Mouse (Mus musculus) megakaryocyte, adult 5-6 weeks (primary cell): ENCODE measurements around the gene Slc47a2. TPM values are rescaled to one million over a fixed set of nuclear protein-coding genes. Genes with fewer than 3 reads are reported as not detected.

Experiments used
- ATAC-seq: 2 replicates; pipeline ENCODE4 v1.8.0; 2016; ENCODE audit warnings: mild to moderate bottlenecking, inconsistent platforms; ENCODE audit not compliant: poor library complexity, severe bottlenecking
- total RNA-seq, 2 experiments: library from RNA; stranded (forward) in 1 of 2; stranded (reverse) in 1 of 2; fragments of 153-499, 151-499 nt in 1 of 2; fragments of 221-1000, 200-1000 nt in 1 of 2; gene quantifications; 2 replicates each; pipeline versions ENCODE4 v1.2.3 to v1.2.4; 2015 to 2017

Gene Slc47a2
- total RNA-seq, 2 experiments from 2014 or later: not detected

DNA sequence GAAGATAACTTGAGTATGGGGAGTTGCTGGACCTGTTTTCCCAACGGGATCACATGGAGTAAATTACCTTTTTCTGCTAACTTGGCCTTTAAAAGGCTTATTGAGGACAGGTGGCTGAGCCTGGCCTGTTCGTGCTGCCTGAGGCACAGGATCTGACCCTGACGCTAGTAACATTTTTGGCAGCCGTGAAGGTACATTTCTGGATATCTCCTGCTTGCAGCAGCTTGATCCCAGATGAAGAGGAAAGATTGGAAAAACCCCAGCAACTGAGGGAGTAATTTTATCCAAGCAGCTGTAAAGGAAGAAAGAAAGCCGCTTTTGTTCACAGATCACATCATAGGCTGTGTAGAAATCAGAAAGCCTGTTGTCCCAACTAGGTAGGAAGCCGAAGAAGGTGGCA is 58.3 kb downstream of the Slc47a2 start:
- no peak for ATAC-seq

DNA sequence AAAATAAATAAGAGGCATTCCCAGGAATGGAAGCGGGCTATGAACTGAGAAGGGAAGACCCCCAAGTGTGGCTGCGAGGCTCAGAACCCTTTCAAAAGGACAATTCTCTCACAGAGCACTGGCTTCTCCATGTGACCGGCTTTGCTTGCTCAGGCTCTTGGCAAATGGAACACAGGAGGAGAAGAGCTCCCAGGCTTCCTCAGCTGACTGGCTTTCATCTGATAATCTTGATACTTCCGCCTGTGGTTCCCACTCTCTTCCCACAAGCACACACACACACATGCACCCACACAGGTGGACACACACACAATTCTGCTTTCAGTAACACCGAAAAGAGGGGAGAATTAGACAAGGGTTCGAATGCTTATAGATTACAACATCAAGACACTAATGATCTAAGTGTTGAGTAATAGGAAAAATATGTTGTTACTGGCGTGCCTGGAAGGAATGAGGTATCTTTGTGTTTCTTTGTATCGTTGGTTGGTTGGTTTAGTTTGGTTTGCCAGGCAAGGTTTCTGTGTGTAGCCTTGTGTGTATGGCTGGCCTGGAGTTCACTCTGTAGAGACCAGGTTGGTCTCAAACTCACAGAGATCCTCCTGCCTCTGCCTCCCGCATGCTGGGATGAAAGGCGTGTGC is 59.1 kb downstream of the Slc47a2 start:
- no peak for ATAC-seq

DNA sequence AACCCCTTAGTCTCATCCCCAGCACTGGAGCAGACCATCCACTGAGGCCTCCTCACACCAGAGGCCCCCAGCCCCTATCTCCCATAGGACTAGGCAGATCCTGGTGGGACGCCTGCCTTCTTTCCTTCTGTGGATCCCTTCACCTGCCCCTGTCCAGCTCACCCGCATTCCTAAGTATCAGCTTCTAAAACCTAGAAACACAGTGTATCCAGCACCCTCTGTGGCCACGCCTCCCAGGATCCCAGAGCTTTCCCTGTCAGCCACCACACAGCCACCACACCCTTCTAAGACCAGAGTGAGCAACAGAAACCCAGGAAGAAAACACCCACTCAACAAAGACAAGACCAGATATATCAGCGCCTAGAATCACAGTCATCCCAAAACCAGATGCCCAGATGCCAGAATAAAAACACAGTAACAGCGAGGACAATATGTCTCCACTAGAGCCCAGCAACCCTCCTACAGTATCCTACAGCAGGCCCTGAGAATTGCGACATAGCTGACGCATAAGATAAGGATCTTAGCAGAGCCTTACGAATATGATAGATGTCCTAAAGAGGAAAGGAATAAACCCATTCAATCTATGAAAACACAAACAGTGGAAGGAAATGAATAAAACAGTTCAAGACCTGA is 64.1 kb downstream of the Slc47a2 start:
- no peak for ATAC-seq

DNA sequence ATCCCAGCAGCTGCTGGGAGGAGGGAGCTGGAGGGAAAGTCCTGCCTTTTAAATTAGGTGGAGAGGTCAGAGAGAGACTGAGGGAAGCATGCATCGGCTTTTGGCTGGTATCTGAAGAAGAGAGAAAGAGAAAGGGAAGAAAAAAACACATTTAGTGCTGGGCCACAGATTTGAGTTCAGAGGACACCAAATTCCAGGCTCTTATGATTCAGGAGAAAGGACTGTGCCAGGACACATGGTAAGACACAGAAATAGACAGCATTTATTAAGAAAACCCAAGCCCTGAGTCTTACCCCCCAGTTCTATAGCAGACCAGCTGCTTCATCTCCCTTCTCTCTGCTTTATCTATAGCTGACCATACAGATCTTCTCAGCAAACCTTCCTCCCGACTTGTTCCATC is 64.7 kb downstream of the Slc47a2 start:
- ATAC-seq: no peak

DNA sequence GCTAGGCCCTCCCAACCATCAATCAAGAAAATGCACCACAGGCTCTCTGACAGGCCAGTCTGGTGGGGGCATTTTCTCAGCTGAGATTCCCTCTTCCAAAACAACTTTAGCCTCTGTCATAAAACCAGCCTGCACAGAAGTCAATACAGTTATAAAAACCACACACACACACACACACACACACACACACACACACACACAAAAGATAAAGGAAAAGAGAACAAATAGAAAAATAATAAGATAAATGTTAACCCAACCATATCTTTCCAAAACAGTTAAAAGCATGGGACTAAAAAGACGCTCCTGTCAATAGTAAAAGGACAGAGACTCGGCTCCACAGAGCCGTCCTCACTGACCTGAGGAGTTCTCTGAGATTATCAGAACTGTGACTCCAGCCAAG is 66.2 kb downstream of the Slc47a2 start:
- no peak for ATAC-seq

DNA sequence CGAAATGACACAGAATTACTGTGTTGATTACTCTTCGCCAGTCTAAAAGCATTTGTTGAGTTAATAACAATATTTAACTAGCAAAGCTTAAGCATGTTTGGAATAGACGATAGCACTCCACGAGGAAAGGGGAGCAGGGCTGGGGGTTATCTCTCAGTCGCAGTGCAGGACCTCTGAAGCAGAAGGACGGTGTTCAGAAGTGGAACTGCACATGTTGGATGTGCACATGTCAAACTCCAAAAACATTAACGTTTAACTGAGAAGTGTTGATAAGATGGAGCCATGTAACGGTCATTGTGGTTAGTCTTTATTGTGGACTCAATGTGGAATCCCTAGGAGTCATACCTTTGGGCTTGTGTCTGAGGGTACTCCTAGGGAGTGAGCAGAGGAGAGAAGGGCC is 67.6 kb downstream of the Slc47a2 start:
- ATAC-seq: no peak

DNA sequence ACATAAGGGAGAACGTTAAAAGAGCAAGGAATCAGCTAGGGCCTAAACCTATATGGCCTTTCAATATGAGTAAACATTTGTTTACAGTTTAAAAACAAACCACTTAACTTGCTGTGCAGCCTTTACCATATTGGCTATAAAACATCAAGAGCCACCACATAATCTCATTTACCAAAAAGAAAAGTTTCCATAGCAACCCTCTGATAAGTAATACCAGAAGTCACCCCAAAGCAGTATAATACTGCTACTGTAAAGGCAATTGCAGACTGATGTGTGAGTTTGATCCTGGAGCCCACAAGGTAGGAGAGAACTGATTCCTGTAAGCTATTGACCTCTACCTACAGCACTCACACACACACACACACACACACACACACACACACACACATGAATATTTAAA is 68.2 kb downstream of the Slc47a2 start:
- ATAC-seq: no peak

DNA sequence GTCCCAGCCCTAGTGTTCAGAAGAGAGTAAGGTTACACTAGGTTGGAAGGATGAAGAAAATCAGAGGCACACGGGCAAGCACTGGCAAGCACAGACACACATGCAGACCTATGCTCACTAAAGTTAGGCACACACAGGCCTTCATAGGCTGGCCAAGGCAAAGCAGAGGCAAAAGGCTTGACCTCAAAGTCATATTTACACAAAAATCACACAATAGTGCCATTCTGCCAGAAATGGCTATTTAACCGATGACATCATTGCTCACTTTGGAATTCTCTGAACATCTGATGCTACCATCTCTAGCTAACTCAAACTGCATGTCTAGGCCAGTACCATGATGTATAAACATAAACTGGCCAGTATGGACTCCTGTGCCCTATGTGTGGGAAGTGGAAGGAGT is 68.7 kb downstream of the Slc47a2 start:
- no peak for ATAC-seq

DNA sequence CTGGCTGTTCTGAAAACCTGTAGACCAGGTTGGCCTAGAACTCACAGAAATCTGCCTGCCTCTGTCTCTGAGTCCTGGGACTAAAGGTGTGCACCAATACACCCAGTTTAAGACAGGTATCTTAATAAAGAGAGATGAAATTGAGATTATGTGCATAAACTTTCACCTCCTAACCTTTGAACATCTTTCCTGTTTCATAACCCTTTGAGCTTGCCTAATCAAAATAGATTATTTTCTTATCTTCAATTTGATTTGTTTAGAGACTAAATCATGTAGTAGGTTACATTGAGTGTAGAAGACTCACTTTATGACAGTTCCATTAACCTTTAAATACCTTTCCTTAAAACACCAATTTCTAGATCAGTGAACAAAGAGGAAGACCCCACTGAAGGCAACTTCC is 71.0 kb downstream of the Slc47a2 start:
- no peak for ATAC-seq

DNA sequence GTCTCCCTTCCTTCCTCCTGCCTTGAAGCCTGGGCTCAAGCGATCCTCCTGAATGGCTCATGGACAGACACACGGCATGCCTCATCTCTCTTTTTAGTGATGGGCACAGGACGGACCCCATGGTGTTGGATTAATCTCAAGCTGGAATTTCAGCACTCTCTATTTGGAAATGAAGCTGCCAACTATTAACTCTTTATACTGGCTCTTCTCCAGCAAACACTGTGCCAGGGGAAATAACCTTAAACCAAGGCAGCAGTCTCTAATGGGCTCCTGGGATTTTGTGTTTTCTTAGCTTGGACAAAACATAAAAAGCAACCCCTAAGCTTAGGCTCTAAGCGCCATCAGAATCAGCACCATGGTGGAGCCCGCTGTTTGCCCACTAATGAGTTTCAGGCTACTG is 72.3 kb downstream of the Slc47a2 start:
- ATAC-seq: no peak

DNA sequence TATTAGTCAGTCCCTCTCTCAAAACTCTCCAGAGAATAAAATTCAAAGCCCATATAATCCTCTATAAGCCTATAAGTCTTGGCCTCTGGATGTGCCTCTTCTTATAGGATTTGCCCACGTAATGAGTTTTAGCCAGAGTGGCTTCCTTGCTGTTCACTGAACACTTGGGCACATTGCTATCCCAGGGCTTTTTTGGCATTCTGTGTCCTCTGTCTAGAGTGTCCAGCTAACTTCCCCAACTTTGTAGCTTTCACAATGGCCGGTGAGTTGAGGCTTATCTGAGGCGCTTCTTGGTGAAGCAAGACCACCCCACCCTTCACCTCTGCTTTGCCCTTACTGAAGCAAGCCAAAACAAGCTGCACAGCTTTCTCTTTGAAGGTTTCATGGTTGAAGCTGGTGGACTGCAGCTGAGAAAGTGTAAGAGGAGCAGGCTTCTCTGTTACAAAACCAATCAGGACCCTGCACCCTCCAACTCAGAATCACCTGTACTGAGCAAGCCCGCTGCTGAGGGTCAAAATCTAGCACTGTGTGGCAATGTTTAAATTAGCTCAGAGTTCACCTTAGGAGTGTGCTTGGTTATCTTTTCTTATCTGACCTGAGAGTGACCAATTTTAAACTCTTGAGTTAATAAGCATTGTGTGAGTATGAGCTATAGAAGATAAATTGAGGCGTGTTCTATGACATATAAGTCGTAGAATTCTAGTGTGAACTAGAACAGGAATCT is 73.9 kb downstream of the Slc47a2 start:
- 0 out of 2 replicates have a peak, but pooled peaks have one; percentile 9 for ATAC-seq

DNA sequence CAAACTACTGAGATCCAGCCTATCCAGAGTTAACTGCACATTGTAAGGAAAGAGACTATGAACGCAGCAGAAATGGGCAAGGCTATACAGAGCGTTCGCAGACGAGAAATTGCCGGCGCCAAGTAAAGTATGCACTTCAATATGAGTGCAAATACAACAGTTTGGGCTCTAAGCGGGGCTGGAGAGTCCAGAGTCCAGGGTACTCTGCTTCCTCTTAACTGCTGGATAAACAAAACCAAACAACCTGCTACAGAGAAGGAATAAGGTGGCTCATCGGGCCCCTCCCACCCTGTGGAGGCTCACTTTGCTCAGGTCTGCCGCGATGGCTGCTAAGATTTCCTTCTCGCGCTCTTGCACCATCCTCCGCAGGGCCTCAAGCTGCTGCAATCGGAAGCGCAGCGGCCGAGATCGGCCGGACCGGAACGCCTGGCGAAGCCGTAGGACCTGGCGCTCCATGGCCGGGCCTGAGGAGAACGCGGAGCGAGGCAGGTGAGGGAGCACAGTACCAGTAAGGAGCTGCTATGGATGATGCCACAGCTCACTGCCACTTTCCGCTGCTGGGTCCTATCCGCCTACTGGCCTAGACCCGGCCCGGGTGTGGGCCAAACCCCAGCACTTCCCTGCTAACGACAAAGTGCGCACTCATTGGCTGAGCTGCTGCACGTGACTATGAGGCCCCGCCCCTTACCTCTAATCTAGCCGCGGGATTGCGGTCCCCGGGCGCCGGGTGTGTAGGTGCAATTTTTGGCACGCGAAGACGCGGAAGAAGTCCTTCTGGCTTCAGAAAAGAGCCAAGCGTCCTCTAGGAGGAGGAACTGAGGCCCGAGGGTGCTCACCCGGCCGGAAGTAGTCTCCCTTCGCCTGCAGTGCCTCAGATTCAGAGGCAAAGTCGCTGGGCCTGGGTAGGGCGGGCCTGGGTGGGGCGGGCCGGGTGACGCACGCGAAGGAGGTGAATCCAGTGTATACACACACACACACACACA is 75.8 kb downstream of the Slc47a2 start, which contains the start of gene Aldh3a2:
TSS of gene Aldh3a2 (minus strand) at position 914 of the 983 bp plus-strand sequence.
- ATAC-seq: peak; percentile 90

DNA sequence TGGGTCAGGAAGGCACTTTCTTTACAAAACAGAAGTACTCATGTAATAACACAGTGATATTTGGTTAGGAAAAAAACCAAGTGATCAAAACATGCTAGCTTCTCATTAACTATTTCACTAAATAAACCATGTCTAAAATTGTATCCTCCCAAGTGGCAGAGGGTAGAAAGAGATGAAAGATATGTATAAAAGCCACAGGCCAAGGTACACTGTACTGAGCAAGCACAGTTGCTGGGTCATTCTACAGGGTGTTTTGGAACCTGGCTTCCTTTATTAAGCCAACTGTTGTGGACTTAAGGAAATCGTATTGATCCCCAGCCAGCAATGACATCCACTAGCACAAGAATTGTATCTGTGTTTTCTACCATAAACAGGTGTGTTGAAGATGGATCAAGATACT is 78.8 kb downstream of the Slc47a2 start:
- ATAC-seq: no peak

DNA sequence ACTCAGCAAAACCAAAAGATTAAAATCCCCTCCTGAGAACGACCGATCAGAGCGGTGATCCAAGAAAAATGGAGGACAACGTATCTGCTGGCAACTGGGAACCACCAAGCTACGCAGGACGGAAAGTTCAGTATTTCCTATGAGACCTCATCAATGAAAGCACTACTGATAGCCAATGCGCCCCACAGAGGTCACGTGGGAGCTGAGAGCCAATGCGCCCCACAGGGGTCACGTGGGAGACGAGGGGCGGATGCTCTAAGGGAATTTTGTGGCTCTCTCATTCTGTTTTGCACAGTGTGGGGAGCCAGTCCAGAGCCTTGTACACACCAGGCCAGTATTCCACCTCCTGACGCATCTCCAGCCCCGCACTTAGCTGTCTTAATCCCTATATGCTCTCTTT is 80.1 kb downstream of the Slc47a2 start:
- ATAC-seq: no peak

DNA sequence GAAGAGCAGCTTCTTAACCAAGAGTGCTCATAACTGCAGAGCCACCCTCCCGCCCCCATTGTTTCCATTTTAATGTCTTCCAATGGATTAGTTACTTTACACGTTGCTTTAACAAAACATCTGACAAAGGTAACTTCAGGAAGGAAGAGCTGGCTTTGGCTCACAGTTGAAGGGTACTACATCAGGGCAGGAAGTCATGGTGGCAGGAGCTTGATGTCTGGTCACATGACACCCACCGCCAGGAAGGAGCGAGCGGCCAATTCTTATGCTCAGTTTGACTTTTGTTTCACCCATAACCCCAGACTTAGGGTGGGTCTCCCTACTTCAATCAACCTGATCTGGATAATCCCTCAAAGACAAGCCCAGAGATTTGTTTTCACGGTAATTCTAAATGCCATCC is 83.6 kb downstream of the Slc47a2 start:
- ATAC-seq: no peak

DNA sequence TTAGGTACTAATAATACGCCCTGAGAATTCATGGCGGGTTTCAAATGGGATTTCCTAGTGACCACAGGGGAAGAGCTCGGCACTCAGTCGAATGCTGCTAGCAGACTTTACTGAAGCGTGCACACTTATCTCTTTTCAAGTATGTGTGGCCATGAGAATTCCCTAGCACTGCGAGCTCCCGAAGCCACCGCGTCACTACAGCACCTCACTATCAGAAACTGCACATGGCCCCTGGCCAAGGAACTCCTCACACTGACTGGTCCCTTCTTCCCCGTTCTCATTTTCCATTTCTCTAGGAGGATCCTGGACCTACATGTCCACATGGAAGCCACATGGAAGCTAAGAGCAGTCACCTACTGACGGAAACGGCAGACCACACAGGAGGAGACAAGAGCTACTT is 89.9 kb downstream of the Slc47a2 start:
- no peak for ATAC-seq

DNA sequence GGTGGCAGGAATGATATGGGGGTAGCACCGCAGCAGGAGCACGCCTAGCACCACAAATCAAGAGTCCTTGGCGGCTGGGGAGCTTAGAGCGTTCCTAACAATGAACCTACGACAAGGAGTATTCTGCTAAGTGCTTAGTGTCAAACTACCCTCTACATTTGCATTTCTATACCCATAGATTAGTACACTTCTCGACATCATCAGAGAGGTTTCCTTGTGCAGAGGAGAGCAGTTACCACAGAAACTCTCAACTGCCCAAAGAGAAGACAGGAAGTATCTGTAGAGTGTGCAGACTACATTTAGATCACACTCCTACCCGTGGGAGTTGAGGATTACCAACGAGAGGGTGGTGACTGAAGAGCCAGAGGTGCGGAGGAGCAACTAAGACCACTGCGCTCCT is 90.9 kb downstream of the Slc47a2 start:
- ATAC-seq: no peak
